Mouse (Mus musculus) retina, postnatal 7 days (tissue): ENCODE data around the gene Mcu.

Experiments
- DNase-seq: peaks from one replicate; pipeline ENCODE4 v3.0.0-alpha.2; 2012; ENCODE audit warnings: low read depth, low spot score

The Mcu gene

DNA sequence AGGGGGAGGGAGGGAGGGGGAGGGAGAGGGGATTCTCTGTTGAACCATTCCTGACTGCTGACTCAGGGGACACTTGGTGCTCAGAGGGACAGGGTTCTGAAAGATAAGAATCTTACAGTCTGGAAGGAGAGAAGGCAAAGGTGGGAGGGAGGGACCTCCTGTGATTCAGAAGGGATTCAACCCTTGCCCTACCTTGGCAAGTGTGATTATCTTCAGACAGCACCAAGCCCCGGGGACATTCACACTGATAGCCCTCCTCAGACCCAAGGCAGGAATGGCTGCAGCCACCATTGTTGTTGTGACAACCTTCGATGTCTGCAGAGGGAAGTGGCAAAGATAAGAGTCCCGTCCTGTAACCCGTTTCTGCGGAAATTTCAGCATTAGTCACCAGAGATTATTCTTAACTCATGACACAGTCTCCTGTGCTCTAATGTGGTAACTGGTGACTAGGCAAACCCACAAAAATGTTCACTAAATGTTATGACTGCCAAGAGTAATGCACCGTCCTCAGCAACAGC is 185.7 kb downstream of the Mcu start:
- no peak for DNase-seq

DNA sequence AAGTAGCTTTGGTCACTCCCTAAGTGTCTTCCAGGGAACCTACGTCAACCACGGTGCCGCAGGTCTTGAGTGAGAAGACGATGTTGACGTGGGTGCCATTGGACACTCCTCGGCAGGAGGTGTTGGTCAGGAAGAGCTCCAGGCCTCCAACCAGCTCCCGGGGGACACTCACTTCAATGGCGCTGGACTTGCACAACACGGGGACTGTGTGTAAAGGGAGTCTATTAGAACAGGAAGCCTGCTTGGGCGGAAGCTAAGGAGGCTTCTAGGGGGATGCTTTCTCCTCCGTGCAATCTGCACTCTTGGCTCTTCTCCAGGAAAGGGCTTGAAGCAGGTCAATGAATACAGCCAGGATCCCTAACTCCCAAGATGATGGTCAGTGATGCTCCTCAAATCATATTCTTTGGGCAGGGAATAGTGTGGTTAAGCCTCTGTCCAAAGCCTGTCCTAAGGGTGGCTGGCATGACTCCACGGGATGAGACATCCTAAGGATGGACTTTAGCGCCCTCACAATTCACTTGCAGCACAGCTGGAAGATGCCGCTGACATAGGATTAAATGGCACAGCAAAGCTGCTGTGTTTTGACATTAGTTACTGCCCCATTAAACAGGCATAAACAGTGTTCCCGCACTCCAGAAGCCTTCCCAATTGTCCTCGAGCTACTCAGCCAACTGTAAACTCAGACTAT is 186.9 kb downstream of the Mcu start:
- DNase-seq: no peak

DNA sequence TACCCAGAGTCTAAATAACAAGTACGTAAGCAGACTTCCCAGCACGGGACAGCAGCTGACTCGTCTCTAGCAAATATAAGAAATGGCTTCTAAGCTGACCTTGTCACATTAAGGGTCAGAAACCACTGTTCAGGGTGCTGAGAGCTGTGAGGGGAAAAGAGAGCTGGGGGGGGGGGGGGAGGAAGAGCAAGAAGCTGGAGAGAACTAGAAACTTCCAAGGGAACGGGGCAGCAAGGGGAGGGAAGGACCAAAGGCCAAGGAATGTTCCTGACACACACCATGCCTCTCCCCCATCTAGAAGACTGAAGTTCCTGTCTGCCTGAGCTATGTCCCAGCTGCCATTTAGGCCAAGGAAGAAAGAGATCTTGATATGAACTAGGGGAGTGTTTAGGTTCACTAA is 190.1 kb downstream of the Mcu start:
- no peak for DNase-seq

DNA sequence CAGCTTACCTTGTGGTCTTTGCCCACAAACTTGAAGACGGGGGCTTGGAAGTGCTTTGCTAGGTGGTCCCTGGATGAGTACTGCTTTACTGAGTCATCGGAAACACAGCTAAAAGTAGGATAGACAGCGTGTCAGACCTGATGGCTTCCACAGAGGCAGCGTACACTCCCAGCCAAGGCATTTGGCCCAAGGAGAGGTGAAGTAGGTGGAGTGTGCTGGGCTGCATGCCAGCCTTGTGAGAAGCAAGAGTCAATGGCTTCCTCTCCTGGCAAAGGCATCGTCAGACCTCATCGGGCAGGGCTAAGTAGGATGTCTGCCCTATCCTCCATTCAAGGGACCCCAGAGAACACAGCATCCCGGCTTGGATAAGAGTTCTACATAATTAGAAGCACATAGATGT is 191.1 kb downstream of the Mcu start:
- DNase-seq: no peak

DNA sequence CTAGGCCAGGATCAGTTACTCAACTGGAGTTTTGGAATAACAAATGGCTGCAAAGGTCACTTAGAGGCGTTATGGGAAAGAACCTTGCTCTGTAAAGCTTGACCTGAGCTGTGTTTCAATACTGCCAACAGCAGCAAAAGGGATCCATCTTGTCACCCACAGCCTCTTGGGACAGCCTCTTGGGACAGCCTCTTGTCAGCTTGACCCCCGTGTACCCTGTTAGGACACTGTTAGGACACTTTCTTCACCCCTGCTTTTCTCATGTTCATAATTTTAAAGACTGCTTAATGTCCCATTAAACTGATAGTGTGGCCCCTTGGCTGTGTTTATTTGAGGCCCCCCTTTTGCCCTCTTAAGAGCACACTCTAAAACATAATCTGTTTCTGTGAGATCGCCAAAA is 192.0 kb downstream of the Mcu start:
- DNase-seq: no peak

DNA sequence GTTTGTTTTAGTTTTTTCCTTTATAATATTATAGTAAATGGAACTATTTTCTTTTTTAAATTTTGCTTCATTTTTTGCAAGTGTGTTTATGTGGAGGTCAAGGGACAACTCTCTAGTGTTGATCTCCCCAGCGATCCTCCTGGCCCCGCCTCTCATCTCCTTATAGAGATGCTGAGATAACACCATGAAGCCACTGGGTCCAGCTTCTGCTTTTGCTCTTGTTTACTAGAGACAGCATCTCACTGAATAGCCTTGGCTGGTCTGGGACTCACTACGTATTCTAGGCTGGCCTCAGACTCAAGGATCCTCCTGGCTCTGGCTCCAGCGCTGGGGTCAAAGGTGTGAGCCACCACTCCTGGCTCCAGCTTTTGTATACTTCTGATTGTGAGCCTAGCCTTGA is 197.0 kb downstream of the Mcu start:
- DNase-seq: no peak

DNA sequence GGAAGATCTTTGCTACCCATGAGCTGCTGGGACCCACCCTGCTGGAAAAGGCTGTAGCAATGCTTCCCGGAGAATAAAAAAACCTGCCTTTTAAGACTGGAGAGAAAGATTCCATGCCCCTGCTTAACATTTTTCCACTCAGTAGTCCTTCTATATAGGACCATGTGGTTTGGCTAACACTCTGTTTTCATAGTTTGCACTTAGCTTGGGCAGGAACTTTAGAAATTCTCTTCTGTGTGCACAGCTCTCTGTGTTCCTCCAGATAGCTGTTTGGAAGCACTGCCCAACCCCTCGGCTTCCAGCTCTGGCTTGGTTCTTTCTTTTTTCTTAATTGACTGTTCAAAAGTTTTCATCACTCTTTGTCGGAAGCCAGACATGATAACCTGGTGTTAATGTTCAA is 199.9 kb downstream of the Mcu start:
- DNase-seq: no peak

DNA sequence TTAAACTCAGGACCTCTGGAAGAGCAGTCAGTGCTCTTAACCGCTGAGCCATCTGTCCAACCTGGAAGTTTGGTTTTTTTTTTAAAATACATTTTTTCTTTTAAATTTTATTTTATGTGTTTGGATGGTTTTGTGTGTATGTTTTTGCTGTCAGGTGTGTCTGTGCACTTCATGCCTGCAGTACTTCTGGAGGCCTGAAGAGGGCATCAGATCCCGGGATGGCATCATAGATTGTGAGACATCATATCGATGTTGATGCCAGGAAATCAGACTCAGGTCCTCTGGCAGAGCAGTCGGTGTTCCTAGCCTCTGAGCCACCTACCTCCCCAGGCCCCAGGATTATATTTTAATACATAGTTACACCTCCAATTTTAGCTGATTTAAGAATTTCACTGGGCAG is 202.8 kb downstream of the Mcu start:
- no peak for DNase-seq

DNA sequence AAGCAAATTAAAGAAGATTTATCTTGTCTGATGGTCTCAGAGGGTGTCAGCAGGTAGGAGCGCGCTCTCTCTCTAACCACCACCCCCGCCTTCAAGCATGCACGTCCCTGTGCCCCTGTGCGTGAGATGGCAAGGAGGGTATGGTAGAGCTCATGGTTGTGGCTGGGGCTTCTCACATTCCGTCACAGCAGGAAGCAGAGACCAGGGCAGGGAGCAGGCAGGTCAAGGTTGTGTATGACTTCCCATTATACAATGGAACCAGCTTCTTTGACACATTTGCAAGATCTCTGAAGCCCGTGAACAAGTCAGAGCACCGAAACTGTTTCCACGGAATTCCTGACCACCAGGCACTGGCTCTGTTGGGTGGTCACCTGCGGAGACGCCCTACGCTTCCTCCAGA is 206.2 kb downstream of the Mcu start:
- DNase-seq: no peak

DNA sequence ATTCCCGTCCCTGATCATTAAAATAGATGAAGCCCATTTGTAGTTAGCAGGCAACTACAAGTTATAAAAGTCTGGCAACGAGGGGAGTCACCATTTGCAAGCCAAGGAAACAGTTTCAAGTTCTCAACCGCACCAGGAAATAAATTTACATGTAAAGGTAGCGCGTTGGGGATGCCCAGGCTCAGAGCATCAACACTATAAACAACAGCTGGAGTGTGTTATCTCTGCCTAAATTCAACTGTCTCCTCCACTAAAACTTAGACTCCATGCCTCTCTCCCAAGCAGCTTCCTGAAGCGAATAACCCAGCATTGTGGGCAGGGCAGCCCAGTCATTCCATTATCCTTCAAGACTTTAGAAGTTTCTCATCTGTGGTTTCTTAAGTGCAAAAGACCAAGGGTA is 208.0 kb downstream of the Mcu start:
- DNase-seq: no peak

DNA sequence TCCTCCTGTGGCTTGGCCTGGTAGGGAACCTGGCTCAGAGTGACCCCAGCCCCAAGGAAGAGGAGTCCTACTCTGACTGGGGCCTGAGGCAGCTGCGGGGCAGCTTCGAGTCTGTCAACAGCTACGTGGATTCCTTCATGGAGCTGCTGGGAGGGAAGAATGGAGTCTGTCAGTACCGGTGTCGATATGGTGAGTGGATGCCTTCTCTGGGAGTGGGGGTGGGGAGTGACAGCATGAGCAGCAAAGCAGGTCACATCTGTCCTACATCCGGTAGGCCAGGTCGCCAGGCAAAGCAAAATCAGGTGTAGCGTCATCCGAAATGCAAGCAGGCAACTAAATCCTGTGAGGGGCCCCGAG is 212.7 kb downstream of the Mcu start:
- no peak for DNase-seq

DNA sequence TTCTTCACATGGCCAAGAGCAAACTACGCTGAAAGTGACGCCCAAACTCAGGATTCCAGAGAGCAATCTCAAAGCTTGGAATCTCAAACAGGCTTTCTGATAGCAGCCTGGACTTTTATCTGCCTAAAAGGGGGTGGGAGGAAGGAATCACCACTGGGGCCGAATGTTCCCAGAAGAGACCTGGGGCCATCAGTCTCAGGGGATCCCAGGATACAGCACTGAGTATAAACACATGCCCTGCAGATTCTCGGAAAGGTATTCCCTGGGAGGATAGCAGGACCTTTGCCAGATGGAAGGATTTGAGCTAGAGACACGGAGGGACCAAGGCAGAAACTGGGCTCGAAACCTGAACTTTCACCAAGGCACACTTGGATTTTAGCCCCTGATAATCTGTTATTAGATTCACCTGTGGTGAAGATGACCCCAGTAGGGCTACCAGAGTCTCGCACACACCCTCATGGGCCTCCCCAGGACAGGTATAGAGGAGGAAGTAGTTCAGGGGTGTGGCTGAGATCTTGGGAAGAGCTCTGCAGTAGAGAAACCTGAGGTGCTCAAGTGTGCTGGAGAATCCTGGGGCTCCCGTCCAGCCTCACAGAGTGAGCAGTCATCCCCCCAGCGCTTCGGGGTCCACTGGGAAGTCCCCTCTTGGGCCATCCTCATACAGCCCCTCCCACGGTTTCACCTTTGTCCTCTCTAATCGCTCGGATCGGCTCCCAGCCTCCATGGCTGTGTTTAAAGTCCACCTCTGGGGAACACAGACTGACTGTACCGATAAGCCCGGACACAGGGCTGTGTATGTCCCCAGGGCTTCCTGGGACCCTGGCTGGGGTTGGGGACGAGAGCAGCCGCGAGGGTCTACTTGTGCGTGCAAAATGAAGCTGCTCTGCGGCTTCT is 213.3 kb downstream of the Mcu start, which contains the start of gene Pla2g12b:
Gene Pla2g12b, plus strand, starts transcription at position 762 of the 894 bp plus-strand sequence.
- DNase-seq: no peak
